Mouse (Mus musculus) ovary, adult 18-20 months (tissue): ENCODE results near the gene Aplp2.

Source experiments
- DNase-seq: peaks from one replicate; pipeline ENCODE4 v3.0.0; 2022; ENCODE audit warnings: low spot score, mixed read lengths

The Aplp2 gene

GRCm38 (mm10) chr9:31225808-31226207, 14.2 kb upstream of the Aplp2 start:
- no peak for DNase-seq

- DNase-seq, result no peak
Measured at GRCm38 (mm10) chr9:31223475-31223874, 11.9 kb upstream of the Aplp2 start.

GRCm38 (mm10) chr9:31221170-31221569, 9.6 kb upstream of the Aplp2 start:
- no peak for DNase-seq

- no peak for DNase-seq
Measured at GRCm38 (mm10) chr9:31217631-31218380, 6.2 kb upstream of the Aplp2 start.

GRCm38 (mm10) chr9:31212500-31213008, 939 bp upstream of the Aplp2 start:
- DNase-seq, result no peak

- peak; percentile 37 for DNase-seq
Measured at GRCm38 (mm10) chr9:31210749-31211689, 596 bp downstream of the Aplp2 start.

GRCm38 (mm10) chr9:31210163-31210562, 1.5 kb downstream of the Aplp2 start:
- DNase-seq, result no peak

GRCm38 (mm10) chr9:31209502-31209901, 2.1 kb downstream of the Aplp2 start:
- DNase-seq, result no peak

- DNase-seq, result no peak
Measured at GRCm38 (mm10) chr9:31207732-31208131, 3.9 kb downstream of the Aplp2 start.

- DNase-seq, result no peak
Measured at GRCm38 (mm10) chr9:31204722-31205121, 6.9 kb downstream of the Aplp2 start.

GRCm38 (mm10) chr9:31203571-31204210, 7.9 kb downstream of the Aplp2 start:
- peak; percentile 23 for DNase-seq

GRCm38 (mm10) chr9:31203068-31203467, 8.5 kb downstream of the Aplp2 start:
- DNase-seq, result peak; percentile 37

GRCm38 (mm10) chr9:31198614-31199013, 13.0 kb downstream of the Aplp2 start:
- no peak for DNase-seq

- no peak for DNase-seq
Measured at GRCm38 (mm10) chr9:31197782-31198181, 13.8 kb downstream of the Aplp2 start.

GRCm38 (mm10) chr9:31196742-31197141, 14.9 kb downstream of the Aplp2 start:
- DNase-seq, result no peak

- no peak for DNase-seq
Measured at GRCm38 (mm10) chr9:31195573-31195972, 16.0 kb downstream of the Aplp2 start.

GRCm38 (mm10) chr9:31192378-31192777, 19.2 kb downstream of the Aplp2 start:
- DNase-seq, result no peak

- no peak for DNase-seq
Measured at GRCm38 (mm10) chr9:31191543-31191942, 20.1 kb downstream of the Aplp2 start.

GRCm38 (mm10) chr9:31189194-31189593, 22.4 kb downstream of the Aplp2 start:
- no peak for DNase-seq

GRCm38 (mm10) chr9:31184439-31184838, 27.2 kb downstream of the Aplp2 start:
- no peak for DNase-seq

GRCm38 (mm10) chr9:31183061-31183460, 28.6 kb downstream of the Aplp2 start:
- no peak for DNase-seq
